Mouse (Mus musculus) liver, adult 2 months (tissue): ENCODE data around the gene Trp73.

Experiments
- CTCF ChIP-seq: fragments of 200-500 bp; IDR thresholded peaks from 2 replicates; pipeline ENCODE4 v1.5.1; 2011; ENCODE audit warnings: low read depth, low read length, control low read depth
- POLR2A ChIP-seq: fragments of 200-500 bp; IDR thresholded peaks from 2 replicates; pipeline ENCODE4 v1.6.1; 2011; ENCODE audit warnings: low read length, control low read depth; ENCODE audit not compliant: insufficient read depth; ENCODE audit errors: extremely low read depth

DNA sequence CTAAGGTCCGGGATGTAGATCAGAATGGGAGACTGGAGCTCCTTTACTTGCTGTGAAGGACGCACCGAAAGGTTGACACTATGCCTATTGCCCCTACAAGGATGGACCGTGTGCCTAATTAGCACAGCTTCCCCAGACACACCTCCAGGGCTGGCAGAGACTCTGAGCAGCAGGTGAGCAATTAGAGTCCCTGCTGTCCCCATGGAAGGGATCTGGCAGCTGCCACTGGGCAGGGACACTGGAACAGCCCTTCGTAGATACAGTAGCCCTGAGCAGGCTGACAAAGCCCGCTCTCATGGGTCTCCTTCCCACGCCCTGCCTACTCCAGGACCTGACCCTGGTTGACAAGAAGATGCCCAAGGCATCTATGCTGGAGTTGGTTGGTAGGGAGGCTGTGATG is 17.6 kb downstream of the Trp73 start:
- TF ChIP-seq POLR2A (no peak), CTCF (no peak)
